Mouse (Mus musculus) spleen, adult 2 months (tissue): Measurements from ENCODE around the gene Hsd3b2.

Source experiments
- CTCF ChIP-seq: fragments of 200-500 bp; IDR thresholded peaks from 2 replicates; pipeline ENCODE4 v1.5.1; 2011; ENCODE audit warnings: mild to moderate bottlenecking, inconsistent platforms; ENCODE audit not compliant: insufficient read depth, insufficient read length, insufficient replicate concordance; ENCODE audit errors: extremely low read depth
- POLR2A ChIP-seq: fragments of 200-500 bp; IDR thresholded peaks from 2 replicates; pipeline ENCODE4 v1.6.1; 2011; ENCODE audit warnings: low read depth, low read length, inconsistent platforms

DNA sequence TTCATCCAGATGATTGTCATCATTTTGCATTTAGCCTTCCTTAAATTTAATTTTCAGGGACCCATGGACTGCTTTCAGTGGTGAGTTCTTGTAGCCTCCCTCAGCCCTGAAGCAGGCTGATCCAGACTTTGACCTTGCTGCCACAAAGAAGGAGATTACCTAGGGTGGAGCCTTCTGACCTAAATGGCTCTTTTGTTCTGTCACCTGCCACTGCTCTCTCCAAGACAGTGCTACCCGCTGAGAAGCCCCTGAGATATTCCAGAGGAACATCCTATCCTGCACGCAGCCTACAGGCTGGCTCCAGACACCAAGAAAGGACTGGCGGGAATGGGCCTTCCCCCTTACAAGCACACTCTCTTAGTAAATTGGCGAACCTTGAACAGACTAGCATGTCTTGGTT lies 10.0 kb upstream of the Hsd3b2 start:
- no peak for TF ChIP-seq CTCF
- no peak for TF ChIP-seq POLR2A
